In the genomic region with DNA sequence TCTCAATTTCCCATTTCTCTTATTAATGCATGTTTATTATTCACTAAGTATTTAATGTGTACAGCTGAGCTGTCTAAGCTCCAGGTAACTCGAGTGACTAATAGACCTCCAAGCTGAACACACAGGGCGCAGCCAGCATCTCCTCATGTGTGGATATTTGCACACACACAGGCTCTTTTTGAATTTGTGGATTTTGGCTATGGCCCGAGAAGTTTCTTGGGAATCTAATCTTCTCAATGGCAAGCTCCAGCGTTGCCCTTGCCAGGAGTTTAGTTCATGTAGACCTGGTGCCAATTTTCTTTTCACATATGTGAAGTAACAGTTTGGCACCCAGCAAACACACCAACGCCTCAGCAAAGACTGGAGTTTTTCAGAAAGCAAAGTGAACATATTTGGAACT, we compare ENCODE assay signal across 11 mouse cellular contexts.
DNase-seq lines count a peak whose midpoint lies in the region; ATAC-seq and TF ChIP-seq lines count a peak whose summit lies in the region.
"Had no signal": no experiment of that assay in that cellular context is flagged by ENCODE, and none has a peak within 500 bp of the region (broad histone marks: within the 10 kb centered on the region; RNA-seq: fewer than 3 reads in every experiment).

No protein-coding gene starts in this region.

- no peak for TF ChIP-seq CTCF in stomach, postnatal 0 days (IDR thresholded peaks at IDR 0.05; ENCODE audit: low read depth)

- H3K4me3 ChIP-seq in stomach, postnatal 0 days (ENCODE audit: low read depth, low read length) = no peak overlapping the region
- H3K4me3 ChIP-seq: hindbrain, embryonic 15.5 days; limb, embryonic 12.5 days; midbrain, embryonic 15.5 days had no signal

- no peaks in the 10 kb centered on the region for H3K27me3 ChIP-seq in stomach, postnatal 0 days (ENCODE audit: control insufficient read depth, insufficient read depth, low read length)
- H3K27me3 ChIP-seq: hindbrain, embryonic 15.5 days; limb, embryonic 12.5 days; midbrain, embryonic 15.5 days had no signal

- no peaks in the 10 kb centered on the region for H3K4me1 ChIP-seq in stomach, postnatal 0 days (replicated peaks; ENCODE audit: control insufficient read depth, insufficient read depth)
- H3K4me1 ChIP-seq: midbrain, embryonic 15.5 days had no signal

- peak; percentile 74 for ATAC-seq in stomach, postnatal 0 days (ENCODE audit: low FRiP score, low TSS enrichment)
- ATAC-seq: midbrain, embryonic 15.5 days had no signal

- no peak overlapping the region for H3K9ac ChIP-seq in stomach, postnatal 0 days (ENCODE audit: low read length)
- H3K9ac ChIP-seq: hindbrain, embryonic 15.5 days; limb, embryonic 12.5 days; midbrain, embryonic 15.5 days had no signal

- H3K9me3 ChIP-seq in stomach, postnatal 0 days (ENCODE audit: control insufficient read depth, low read length) = no peaks in the 10 kb centered on the region
- H3K9me3 ChIP-seq: hindbrain, embryonic 15.5 days; midbrain, embryonic 15.5 days had no signal

- no peaks in the 10 kb centered on the region for H3K36me3 ChIP-seq in stomach, postnatal 0 days (ENCODE audit: control insufficient read depth, insufficient read depth, low read length)
- H3K36me3 ChIP-seq: hindbrain, embryonic 15.5 days; limb, embryonic 12.5 days; midbrain, embryonic 15.5 days had no signal

- H3K4me2 ChIP-seq in stomach, postnatal 0 days (replicated peaks; ENCODE audit: low read depth) = no peak overlapping the region
- H3K4me2 ChIP-seq: hindbrain, embryonic 15.5 days; limb, embryonic 12.5 days; midbrain, embryonic 15.5 days had no signal

- TF ChIP-seq EP300 in stomach, postnatal 0 days (optimal IDR thresholded peaks at IDR 0.05) = no peak

- 43% methylated on average over 5 of the region's 5 CpGs for WGBS in stomach, postnatal 0 days

- peak; percentile 10 for DNase-seq in cerebellum, adult 9-11 months
- no peak for DNase-seq in cerebellum, adult 8-10 months
- peak; percentile 29 for DNase-seq in ovary, adult 18-20 months (ENCODE audit: low spot score)
- DNase-seq in ovary, postnatal 36 days (ENCODE audit: low spot score) = no peak
- peak; percentile 57 to 82 for DNase-seq in heart, adult 9 months (ENCODE audit: low spot score in 2 of 2)
- DNase-seq in stomach, postnatal 0 days (ENCODE audit: low spot score) = peak; percentile 42
- DNase-seq in layer of hippocampus, adult 8-10 months (ENCODE audit: low spot score in 2 of 2) = no peak
- no peak for DNase-seq in B cell, adult 2 months

- H3K27ac ChIP-seq in stomach, postnatal 0 days (replicated peaks) = no peak overlapping the region
- H3K27ac ChIP-seq: hindbrain, embryonic 15.5 days; limb, embryonic 12.5 days; midbrain, embryonic 15.5 days had no signal

Comparison
In these comparisons a context has a peak if more than half of its experiments do, and no peak if none do; other contexts are left out.
1. DNase-seq: peak in cerebellum, adult 9-11 months (single experiment), ovary, adult 18-20 months (single experiment), heart, adult 9 months (2 of 2) and stomach, postnatal 0 days (single experiment); none in cerebellum, adult 8-10 months (single experiment), ovary, postnatal 36 days (single experiment), layer of hippocampus, adult 8-10 months (0 of 2) and B cell, adult 2 months (0 of 2).